Mouse (Mus musculus) embryo, embryonic 9.5 days (tissue): ENCODE measurements around the gene Pnkd.
A peak's percentile ranks its signal among the peaks of the same experiment; 100 is the strongest.

Experiments
- DNase-seq: peaks from one replicate; pipeline ENCODE4 v3.0.0-alpha.2; 2017; ENCODE audit errors: extremely low spot score

The Pnkd gene

DNA sequence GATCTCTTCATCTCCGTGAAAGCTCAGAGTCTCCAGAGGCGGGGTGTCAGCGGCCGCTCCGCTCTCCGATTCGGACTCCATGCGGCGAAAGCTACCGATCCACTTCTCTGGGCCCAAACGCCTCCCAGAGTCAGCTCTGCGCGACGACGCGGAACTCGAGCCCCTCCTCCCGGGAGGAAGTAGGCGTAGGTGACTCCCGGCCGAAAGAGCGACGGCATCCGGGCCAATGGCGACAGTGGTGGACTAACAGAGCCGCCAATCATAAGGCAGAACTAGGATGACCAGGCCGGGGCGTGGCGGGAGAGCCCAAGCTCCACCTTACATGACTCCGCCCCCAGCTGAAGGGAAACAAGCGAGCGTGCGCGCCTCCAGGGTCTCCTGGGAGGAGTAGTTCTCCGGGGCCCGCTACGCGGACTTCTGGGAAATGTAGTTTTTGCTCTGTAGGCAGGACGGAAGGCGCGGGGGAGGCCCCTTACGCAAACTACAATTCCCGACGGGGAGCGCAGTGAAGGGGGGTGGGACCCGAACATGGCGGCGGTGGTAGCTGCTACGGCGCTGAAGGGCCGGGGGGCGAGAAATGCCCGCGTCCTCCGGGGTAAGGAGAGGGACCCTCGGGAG lies at the start of gene Pnkd, which contains the start of gene Aamp:
Pnkd (plus strand) TSS at position 388 of the 618 bp plus-strand sequence.
Aamp (minus strand) TSS at position 196 of the 618 bp plus-strand sequence.
- peak; percentile 99 for DNase-seq

DNA sequence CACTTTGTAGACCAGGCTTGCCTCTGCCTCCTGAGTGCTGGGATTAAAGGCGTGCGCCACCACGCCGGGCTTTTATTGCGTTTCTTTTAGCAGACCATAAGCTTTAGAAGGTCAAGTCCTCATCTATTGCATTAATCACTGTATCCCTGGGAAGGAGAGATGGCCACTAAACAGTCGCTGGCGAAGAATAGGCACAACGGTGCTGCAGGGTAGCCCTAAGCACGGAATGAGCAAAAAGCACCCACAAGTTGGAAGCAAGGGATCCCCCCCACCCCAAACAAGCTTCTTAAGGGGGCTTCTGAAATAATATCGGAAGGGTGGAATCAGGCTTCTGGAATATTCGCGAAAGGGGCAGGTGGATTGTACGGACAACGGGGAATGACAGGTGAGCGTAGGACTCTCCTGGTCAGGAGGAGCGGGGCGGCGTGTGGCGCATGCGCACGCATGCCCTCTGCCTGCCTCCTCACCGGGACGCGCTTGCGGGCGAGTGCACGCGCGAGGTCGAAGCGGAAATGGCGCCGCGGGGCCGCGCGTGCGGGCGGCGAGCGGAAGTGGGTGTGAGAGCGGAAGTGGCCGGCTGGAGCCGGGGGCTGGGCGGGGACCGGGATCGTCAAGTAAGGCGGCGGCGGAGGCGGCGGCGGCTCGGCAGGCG lies 48.7 kb upstream of the Pnkd start, which contains the start of gene Arpc2:
Arpc2 (plus strand) TSS at position 147 of the 652 bp plus-strand sequence.
- DNase-seq, result peak; percentile 96

DNA sequence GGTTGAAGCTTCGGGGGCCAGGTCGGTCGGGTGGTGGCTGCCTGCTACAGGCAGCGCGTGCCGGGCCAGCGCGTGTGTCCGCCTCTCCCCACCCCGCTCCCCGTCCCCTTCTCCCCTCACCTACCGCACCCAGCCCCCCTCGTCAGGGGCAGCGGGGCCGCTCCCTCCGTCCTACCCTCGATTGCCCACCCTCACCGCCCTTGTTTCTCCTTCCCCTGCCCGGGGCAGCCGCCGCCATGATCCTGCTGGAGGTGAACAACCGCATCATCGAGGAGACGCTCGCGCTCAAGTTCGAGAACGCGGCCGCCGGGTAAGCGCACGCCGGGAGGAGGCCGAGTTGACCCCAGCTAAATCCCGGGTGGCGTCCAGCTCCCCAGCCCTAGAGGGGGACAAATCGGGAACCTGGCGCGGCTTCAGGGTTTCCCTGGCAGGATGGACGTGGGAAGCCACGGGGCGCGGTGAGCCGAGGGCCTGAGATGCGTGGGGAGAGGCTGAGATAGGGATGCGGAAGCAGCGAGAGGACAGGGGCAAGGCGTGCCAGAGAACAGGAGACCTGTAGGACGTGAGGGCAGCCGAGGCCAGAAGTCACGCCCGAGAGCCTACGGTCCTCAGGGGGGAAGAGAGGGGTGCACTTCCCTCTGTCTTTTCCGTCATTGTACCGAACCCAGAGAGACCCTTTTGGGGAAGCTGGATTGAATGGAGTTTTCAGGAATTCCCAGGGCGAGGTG lies 48.0 kb upstream of the Pnkd start:
- peak; percentile 62 for DNase-seq

DNA sequence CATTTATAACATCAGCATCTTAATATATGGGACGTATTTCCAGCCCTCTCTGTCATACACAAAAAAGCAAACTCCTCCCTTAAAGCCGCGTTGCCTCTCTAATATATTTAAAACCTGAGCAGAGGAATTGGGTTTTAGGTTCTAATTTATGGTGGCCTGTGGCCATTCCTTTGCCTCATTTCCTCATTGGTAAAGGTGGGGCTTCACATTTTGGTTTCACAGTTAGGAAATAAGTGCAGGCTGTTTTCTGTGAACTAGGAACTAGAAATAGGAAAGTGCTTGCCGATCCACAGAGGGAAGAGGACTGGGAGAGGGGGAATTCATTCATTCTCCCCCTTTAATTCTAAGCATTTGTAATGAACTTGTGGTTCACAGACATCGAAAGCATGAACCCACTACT lies 47.1 kb upstream of the Pnkd start:
- DNase-seq, result no peak

DNA sequence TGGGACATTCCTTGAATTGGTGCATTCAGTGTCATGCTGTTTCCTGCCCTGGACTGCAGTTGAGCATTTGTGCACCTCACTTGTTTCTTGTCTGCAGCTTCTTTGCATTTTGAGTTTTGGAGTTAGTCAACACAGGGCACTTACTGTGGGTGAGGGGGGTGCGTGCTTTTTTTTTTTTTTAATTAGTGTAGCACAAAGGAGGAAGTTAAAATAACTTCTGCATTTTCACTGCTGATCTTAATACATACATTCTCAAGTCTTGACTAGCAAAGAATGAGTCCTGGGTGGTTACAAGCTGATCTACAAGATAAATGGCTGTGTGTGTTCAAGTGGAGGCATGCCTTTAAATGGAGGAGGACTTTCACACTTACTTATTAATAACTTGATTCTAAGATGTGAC lies 46.6 kb upstream of the Pnkd start:
- DNase-seq, result no peak

DNA sequence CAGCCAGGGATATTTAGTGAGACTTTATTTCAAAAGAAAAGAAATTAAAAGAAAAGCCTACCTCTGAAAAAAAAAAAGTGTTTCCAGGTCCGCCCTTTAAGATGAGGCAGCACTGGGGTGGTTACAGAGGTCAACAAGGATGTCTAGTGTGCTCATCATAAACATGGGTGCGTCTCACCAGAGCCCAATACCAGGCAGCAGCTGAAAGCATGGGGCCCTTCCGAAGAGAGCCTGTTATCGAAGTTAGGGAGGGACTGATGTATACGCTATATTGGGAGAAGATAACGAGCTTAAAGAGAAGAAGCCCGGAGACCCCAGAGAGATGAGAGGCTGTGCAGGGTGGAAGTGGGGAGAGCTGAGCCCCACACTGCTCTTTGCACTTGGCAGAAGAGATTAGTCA lies 45.6 kb upstream of the Pnkd start:
- DNase-seq, result no peak

DNA sequence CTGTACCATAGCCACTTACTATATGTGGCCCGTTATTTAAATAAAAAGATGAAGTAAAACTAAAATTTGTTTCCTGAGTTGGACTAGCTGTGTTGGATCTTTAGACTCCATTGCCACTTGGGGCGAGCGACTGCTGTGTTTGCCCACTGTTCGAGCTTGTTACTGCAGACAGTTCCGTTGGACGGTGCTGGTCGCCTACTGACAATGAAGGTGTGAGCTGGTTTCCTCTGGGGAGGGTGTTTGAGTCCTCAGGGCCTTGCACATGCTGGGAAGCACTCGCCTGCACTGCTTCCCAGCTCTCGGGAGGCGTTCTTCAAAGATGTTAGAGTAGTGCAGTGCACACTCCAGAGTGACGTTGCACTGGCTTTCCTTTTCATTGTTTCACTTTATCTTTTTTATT lies 45.1 kb upstream of the Pnkd start:
- no peak for DNase-seq

DNA sequence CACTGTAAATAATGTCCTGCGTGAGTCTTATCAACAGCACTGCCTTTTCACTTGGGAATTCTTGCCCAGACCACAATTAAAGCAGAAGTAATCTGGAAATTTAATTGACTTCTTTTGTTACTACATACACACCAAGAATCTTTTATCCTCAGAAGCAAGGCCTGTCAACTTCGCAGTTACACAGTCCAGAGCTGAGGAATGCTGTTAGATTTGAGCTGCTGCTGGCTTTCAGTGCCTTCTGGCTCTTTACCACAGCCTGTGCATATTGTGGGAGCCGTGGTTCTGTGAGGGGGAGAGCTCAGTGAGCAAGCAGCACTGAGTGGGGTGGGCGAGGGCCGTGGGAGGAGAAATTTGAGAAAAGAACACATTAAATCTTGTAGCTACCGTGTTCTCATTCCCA lies 44.4 kb upstream of the Pnkd start:
- DNase-seq, result no peak

DNA sequence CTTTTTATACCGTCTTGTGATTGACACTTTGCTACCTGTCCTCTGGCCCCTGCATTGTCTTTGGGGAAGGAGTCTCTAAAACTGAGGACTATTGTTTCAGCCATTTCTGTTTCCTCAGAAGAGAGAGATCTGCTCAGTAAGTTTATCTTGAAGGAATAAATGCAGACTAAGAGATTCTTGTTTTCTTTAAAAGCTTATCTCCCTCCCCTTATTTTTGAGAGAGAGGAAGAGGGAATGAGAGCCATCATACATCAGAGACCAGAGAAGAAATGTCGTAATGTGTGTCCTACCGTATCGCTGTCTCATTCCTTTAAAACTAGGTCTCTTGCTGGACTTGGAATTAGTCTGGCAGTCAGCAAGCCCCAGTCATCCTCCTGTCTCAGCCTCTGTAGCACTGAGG lies 43.9 kb upstream of the Pnkd start:
- DNase-seq, result no peak

DNA sequence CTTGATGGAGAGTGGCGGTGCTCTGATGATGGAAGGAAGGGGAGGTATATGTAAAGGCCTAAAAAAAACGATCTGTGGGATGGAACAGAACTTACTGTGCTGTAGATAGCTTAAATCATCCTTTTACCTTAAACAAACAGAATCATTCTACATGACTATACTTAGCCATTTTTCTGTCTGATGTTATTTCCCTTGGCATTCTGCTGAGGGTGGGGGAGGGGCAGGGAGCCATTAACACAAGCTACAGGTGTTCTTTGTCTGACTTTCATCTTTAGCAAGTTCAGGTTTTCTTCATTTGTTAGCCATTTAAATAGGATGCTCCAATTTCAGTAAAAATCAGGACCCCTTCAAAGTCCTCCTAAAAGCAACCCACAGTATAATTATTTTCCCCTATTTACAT lies 39.2 kb upstream of the Pnkd start:
- DNase-seq, result no peak

DNA sequence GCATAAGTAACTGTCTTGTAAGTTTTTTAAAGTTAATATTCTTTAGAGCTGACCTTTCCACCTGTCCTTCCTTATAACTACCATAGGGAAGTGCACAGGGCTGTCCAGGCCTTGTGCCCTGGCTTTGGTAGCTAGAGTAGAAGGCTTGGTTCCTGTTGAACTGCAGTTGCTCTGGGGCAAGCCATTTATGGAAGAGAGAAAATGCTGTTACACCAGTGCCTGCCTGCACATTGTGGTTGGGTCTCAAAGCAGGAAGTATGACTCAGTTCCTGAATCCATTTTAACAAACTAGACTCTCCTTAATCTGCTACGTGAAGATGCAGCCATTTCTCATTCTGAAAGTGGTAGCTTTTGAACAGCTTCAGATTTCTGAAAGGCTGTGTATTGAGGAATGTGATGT lies 35.9 kb upstream of the Pnkd start:
- DNase-seq, result no peak

DNA sequence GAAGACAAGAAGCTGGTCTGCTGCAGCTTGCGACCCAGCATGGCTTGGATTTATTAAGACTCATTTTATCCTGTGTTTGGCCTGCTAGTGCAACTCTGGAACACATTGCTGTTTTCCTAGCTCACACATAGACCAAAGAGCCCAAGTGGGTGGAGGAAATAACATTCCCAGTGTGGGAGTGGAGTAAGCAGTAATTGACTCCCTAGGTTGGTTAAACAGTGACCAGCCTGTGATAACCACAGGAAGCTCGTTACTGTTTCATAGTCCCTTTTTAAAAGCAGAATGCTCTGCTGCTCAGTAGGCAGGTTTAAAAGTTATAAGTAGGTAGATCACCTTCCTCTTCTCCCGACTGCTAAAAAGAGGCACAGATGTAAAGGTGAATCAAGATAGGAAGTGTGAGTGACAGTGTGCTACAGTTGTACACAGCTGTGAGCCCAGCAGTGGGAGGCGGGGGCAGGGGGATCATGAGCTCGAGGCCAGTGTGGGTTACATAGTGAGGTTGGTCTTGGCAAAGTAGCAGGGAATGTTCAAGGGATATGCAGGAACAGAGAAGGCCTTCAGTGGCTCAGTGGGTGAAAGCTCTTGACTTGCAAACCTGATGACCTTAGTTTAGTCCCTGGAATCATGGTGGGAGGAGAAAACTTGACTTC lies 35.3 kb upstream of the Pnkd start:
- no peak for DNase-seq

DNA sequence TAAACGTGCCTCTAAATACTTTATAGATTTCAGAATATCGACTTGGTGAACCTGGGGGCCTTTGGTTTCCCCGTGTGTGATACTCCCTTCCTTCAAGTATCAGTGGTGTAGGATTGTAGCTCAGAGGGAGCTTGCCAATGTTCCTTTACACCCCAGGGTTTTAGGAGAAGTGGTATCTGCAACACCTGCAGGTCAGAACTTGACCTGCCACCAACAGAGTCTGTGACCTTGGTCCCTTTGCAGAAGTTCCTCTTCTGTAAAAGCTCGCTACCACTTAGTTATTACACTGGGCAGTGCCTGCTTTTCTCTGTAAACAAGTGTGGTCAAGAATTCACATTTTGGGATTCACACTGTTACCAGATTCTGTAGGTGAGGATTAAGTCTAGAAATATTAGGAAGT lies 34.6 kb upstream of the Pnkd start:
- no peak for DNase-seq

DNA sequence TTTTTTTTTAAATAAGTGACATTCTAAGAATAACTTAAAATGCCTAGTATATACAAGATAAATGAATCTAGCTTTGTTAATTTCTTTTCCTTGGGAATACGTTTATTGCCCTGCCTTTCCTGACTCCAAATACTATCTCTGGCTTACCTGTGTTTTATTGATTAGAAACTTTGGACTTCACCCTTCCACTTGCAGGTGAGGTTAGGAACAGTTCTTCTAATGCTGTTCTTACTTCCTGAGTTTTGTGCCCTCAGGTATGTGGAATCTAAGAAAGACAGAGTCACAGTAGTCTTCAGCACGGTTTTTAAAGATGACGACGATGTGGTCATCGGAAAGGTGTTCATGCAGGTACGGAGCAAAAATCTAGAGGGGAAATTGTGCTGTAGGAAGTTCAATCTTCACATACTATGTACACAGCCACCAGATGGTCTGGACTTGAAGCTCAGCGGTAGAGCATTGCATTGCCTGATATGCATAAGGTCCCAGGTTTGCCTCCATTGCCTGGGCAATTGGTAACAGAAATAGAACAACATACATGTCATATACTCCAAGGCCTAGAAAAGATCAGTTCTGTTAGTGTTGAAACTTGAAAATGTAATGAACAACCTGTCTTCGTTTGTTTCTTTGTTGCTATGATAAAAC lies 28.9 kb upstream of the Pnkd start:
- no peak for DNase-seq

DNA sequence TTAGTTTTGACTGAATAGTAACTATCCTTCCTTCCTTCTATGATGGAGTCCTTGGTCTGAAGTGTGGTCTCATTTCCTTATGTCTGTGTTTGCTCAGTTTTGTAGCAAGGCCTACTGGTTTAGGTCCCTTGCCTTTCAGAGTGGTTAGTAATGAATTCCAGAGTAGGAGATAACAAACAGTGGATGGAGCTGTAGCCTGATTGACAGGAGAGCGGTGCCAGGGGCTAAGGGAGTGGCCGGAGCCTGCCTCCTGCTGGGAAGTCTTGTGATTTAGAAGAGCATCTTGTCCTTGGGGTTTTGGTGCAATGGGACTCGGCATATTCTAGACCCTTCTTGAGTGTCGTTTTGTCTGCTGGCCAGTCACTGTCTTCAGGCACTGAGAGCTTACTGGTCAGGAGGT lies 27.9 kb upstream of the Pnkd start:
- no peak for DNase-seq

DNA sequence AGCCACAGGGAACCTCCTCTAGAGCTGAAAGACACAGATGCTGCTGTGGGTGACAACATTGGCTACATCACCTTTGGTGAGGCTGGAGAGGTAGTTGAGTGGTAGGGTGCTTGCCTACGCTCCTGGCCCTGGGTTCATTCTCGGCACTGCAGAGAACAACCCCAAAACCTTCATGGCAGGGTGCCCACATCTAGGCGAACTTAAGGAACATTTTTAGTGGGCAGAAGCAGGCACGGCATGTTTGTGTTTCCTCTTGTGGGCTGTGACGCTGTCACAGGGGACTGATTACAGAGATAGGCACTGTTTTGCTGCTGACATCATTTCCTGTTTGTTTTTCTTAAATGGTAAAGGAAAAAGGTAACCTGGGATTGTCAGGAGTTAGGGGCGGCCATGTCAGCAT lies 22.2 kb upstream of the Pnkd start:
- DNase-seq, result no peak

DNA sequence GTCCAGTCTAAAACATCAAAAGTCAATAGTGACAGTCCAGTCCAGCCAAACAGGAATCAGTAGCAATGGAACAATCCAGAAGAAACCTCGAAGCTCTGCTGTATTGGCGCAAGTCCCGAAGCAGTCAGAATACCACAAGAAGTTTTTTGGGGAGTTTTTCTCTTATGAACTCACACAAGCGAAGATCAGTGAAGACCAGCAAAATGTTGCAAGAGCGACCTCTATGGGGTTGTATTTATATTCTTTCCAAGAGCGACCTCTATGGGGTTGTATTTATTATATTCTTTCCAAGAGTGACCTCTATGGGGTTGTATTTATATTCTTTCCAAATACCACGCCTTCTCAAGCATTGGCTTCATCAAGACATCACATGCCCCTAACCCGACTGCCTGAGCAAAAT lies 16.0 kb upstream of the Pnkd start:
- no peak for DNase-seq

DNA sequence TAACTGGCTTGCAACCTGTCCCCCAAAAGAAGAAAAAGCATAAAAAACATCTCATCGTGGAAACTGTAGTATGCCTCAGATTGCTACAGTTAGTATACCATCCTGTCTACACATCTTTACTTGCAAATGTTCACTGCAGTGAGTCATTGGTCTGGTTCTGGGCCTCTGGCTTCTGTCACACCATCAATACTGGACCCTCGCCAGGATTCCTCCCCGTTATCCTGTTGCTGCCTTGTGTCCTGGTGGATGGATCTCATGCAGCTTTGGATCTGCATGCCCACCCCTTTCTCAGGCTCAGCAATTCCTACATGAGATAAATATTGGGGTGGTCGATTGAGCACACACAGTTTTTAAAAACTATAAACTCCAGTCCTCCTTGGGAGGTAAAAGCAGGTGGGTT lies 13.1 kb upstream of the Pnkd start:
- DNase-seq, result no peak

DNA sequence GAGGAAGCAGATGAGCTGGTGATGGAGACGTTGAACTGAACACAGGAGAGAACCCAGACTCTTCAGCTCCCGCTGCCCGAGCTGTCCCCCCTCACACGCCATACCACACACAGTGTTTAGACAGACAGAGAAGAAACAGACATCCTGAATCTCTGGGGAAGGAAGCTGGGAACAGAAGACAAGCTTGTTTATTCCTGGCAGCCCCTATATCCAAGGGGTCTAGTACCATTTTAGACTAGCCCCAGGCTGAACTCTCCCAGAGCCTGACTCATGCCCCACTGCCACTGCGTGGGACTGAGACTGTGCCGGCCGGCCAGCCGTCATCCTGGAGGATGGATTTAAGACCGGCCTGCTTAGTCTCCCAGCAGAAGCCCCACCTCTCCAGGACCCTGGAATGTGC lies 9.7 kb upstream of the Pnkd start:
- no peak for DNase-seq

DNA sequence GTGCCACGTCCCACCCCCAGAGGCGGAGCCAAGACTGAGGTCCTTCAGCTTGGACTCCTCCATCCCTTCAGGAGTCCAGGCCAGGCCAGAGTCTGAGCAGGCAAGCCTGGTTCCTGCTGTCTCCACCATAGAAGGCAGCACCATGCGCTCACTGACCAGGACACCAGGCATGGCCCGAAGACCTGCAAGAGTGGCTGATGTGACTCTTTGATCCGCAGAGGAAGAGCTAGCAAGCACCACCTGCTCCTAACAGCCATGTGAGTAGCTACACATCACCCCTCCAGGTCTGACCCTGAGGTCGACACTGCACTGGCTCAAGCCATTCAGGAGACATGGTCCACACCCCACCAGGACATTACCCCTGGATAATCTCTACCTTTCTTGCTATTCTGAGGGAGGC lies 7.7 kb upstream of the Pnkd start:
- DNase-seq, result no peak

DNA sequence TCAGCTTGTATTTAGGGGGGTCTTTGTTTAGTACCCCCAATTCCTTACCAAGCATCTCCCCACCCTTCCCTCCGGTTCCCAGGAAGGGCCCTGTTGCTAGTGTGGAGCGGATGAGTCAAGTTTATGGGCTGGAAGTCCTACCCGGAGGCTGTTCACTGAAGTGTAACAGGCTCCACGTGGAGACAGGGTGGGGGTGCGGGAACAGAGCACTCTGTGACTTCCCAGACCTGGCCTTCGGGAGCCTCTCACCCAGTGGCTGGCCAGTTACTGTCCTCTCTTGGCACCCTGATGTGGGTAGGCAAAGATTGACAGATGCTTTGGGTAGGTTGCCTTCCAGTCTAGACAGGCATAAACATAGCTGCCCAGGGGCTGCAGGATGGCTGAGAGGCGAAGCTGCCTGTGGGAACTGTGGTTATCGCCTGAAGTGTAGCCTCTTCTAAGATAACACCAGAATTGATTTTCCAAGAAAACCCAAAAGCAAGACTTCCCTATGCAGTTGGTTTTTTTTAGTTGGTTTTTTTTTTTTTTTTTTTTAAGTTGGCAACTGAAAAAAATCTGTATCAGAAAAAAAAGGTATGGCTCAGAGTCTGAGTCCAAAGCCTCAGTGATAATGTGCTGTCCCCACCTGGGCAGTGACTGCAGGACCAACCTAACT lies 6.7 kb upstream of the Pnkd start:
- no peak for DNase-seq

DNA sequence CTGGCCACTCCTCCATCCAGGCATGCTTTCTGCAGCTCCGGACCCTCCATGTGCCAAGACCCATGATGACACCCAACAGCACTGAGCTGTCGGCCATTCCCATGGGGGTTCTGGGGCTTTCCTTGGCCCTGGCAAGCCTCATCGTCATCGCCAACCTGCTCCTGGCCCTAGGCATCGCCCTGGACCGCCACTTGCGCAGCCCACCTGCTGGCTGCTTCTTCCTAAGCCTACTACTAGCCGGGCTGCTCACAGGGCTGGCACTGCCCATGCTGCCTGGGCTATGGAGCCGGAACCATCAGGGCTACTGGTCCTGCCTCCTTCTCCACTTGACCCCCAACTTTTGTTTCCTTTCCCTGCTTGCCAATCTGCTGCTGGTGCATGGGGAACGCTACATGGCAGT lies 6.2 kb upstream of the Pnkd start, which contains the start of gene Gpbar1:
Gpbar1 (plus strand) TSS at position 13 of the 400 bp plus-strand sequence.
- DNase-seq, result no peak
